Mouse (Mus musculus) lung, adult 18-20 months (tissue): ENCODE results near the gene Tmem131l.

ENCODE experiments used
- DNase-seq, 2 experiments: peaks; one replicate each; pipeline ENCODE4 v3.0.0; 2022; ENCODE audit warnings: mixed read lengths in 2 of 2

The Tmem131l gene

GRCm38 (mm10) chr3:84010995-84011663, 28.8 kb downstream of the Tmem131l start:
- no peak for DNase-seq

- no peak for DNase-seq
Observed at GRCm38 (mm10) chr3:84005989-84006388, 34.0 kb downstream of the Tmem131l start.

GRCm38 (mm10) chr3:84004330-84005090, 35.5 kb downstream of the Tmem131l start:
- DNase-seq: no peak

- no peak for DNase-seq
Observed at GRCm38 (mm10) chr3:84002433-84003090, 37.4 kb downstream of the Tmem131l start.

GRCm38 (mm10) chr3:83997563-83997962, 42.4 kb downstream of the Tmem131l start:
- no peak for DNase-seq

GRCm38 (mm10) chr3:83997036-83997435, 42.9 kb downstream of the Tmem131l start:
- DNase-seq: no peak

- DNase-seq: no peak
Observed at GRCm38 (mm10) chr3:83996086-83996485, 43.9 kb downstream of the Tmem131l start.

- DNase-seq: no peak
Observed at GRCm38 (mm10) chr3:83995254-83995830, 44.6 kb downstream of the Tmem131l start.

- DNase-seq: peak; percentile 26 to 37
Observed at GRCm38 (mm10) chr3:83994217-83994839, 45.6 kb downstream of the Tmem131l start.

GRCm38 (mm10) chr3:83993089-83993516, 46.9 kb downstream of the Tmem131l start:
- peak; percentile 56 to 82 for DNase-seq

GRCm38 (mm10) chr3:83991691-83992524, 48.1 kb downstream of the Tmem131l start:
- DNase-seq: no peak

- no peak for DNase-seq
Observed at GRCm38 (mm10) chr3:83988214-83988613, 51.8 kb downstream of the Tmem131l start.

- DNase-seq: no peak
Observed at GRCm38 (mm10) chr3:83987533-83988112, 52.4 kb downstream of the Tmem131l start.

GRCm38 (mm10) chr3:83986740-83987139, 53.2 kb downstream of the Tmem131l start:
- no peak for DNase-seq

- no peak for DNase-seq
Observed at GRCm38 (mm10) chr3:83985426-83985825, 54.5 kb downstream of the Tmem131l start.

- DNase-seq: no peak
Observed at GRCm38 (mm10) chr3:83984379-83984778, 55.6 kb downstream of the Tmem131l start.

GRCm38 (mm10) chr3:83982821-83983220, 57.2 kb downstream of the Tmem131l start:
- no peak for DNase-seq

GRCm38 (mm10) chr3:83980231-83980872, 59.6 kb downstream of the Tmem131l start:
- DNase-seq: no peak

- DNase-seq: no peak
Observed at GRCm38 (mm10) chr3:83978497-83979410, 61.2 kb downstream of the Tmem131l start.

- DNase-seq: no peak
Observed at GRCm38 (mm10) chr3:83977817-83978216, 62.2 kb downstream of the Tmem131l start.
